Mouse (Mus musculus) induced T-regulatory cell, adult 2 months (primary cell): ENCODE data around the gene Ryr2.

Experiments used
- DNase-seq: peaks from one replicate; pipeline ENCODE4 v3.0.0-alpha.2; 2012; ENCODE audit warnings: low read depth

Ryr2 gene

GRCm38 (mm10) chr13:12094569-12094968, 12.2 kb downstream of the Ryr2 start:
- peak; percentile 2 for DNase-seq

GRCm38 (mm10) chr13:12093146-12093545, 13.6 kb downstream of the Ryr2 start:
- no peak for DNase-seq

- DNase-seq: no peak
Observed at GRCm38 (mm10) chr13:12092379-12093107, 14.2 kb downstream of the Ryr2 start.

- DNase-seq: no peak
Observed at GRCm38 (mm10) chr13:12084112-12084475, 22.7 kb downstream of the Ryr2 start.

- DNase-seq: no peak
Observed at GRCm38 (mm10) chr13:12083443-12084111, 23.2 kb downstream of the Ryr2 start.

GRCm38 (mm10) chr13:12080590-12080989, 26.2 kb downstream of the Ryr2 start:
- no peak for DNase-seq

- DNase-seq: no peak
Observed at GRCm38 (mm10) chr13:12079536-12079935, 27.2 kb downstream of the Ryr2 start.

- no peak for DNase-seq
Observed at GRCm38 (mm10) chr13:12074897-12075296, 31.8 kb downstream of the Ryr2 start.

- DNase-seq: no peak
Observed at GRCm38 (mm10) chr13:12072571-12072970, 34.2 kb downstream of the Ryr2 start.

GRCm38 (mm10) chr13:12072112-12072511, 34.6 kb downstream of the Ryr2 start:
- no peak for DNase-seq

GRCm38 (mm10) chr13:12070157-12071129, 36.3 kb downstream of the Ryr2 start:
- DNase-seq: no peak

GRCm38 (mm10) chr13:12064576-12064975, 42.2 kb downstream of the Ryr2 start:
- DNase-seq: no peak

GRCm38 (mm10) chr13:12063561-12063960, 43.2 kb downstream of the Ryr2 start:
- no peak for DNase-seq

- no peak for DNase-seq
Observed at GRCm38 (mm10) chr13:12057357-12057771, 49.4 kb downstream of the Ryr2 start.

GRCm38 (mm10) chr13:12055913-12056312, 50.8 kb downstream of the Ryr2 start:
- DNase-seq: no peak

GRCm38 (mm10) chr13:12053910-12054309, 52.8 kb downstream of the Ryr2 start:
- no peak for DNase-seq

- no peak for DNase-seq
Observed at GRCm38 (mm10) chr13:12050809-12051208, 55.9 kb downstream of the Ryr2 start.

GRCm38 (mm10) chr13:12047059-12047458, 59.7 kb downstream of the Ryr2 start:
- no peak for DNase-seq

GRCm38 (mm10) chr13:12044751-12045150, 62.0 kb downstream of the Ryr2 start:
- no peak for DNase-seq

GRCm38 (mm10) chr13:12042891-12043491, 63.8 kb downstream of the Ryr2 start:
- no peak for DNase-seq

- DNase-seq: no peak
Observed at GRCm38 (mm10) chr13:12039967-12040366, 66.8 kb downstream of the Ryr2 start.

GRCm38 (mm10) chr13:12038676-12039075, 68.1 kb downstream of the Ryr2 start:
- no peak for DNase-seq
